Mouse (Mus musculus): Measurements from ENCODE around the gene Exosc7. TPM values are rescaled to one million over a fixed set of nuclear protein-coding genes. Genes with fewer than 3 reads are reported as not detected.
A peak's percentile ranks its signal among the peaks of the same experiment; 100 is the strongest.

The Exosc7 gene
- total and polyA plus RNA-seq, 3 experiments: 162 to 196 TPM; not detected in 1

GRCm38 (mm10) chr9:123162985-123163694, 50.1 kb downstream of the Exosc7 start:
- Histone ChIP-seq H3K27ac (ENCODE audit: control insufficient read depth, low read depth, low read length) (no peak overlapping the region), H3K4me3 (ENCODE audit: control insufficient read depth in 1 of 2, insufficient read depth in 1 of 2, low read depth in 2 of 2, low read length in 2 of 2) (no peak overlapping the region)

GRCm38 (mm10) chr9:123165781-123166443, 52.9 kb downstream of the Exosc7 start:
- no peak overlapping the region for H3K4me3 ChIP-seq (ENCODE audit: control insufficient read depth in 1 of 2, insufficient read depth in 1 of 2, low read depth in 2 of 2, low read length in 2 of 2)
- H3K9me3 ChIP-seq (replicated peaks; ENCODE audit: insufficient read depth, low read length): no peaks in the 10 kb centered on the region
- no peak overlapping the region for H3K27ac ChIP-seq (ENCODE audit: control insufficient read depth, low read depth, low read length)
- DNase-seq (ENCODE audit: low read depth, low spot score): no peak
- no peaks in the 10 kb centered on the region for H3K79me2 ChIP-seq (ENCODE audit: control insufficient read depth, insufficient read depth, low read length, poor library complexity)
- 0 out of 4 replicates have a peak, but pooled peaks cover 0 to 3% of the 10 kb centered on the region in 2 experiments for H3K4me1 ChIP-seq (ENCODE audit: control insufficient read depth in 1 of 2, insufficient read depth in 2 of 2, low read length in 2 of 2)
- no peak overlapping the region for H3K9ac ChIP-seq (ENCODE audit: control insufficient read depth, low read depth, low read length, poor library complexity, severe bottlenecking)
- peaks cover 0 to 1% of the 10 kb centered on the region in 2 experiments; a peak in 1 of 4 replicates for H3K27me3 ChIP-seq (ENCODE audit: control insufficient read depth in 1 of 2, insufficient read depth in 2 of 2, low read length in 2 of 2)
- TF ChIP-seq CHD1 (IDR thresholded peaks at IDR 0.05; ENCODE audit: low read depth, low read length): no peak
- TF ChIP-seq CTCF (IDR thresholded peaks at IDR 0.05 in 2 of 3, conservative IDR thresholded peaks at IDR 0.05 in 1 of 3; ENCODE audit: control insufficient read depth in 1 of 3, insufficient read depth in 1 of 3, low read depth in 2 of 3, low read length in 3 of 3, poor library complexity in 1 of 3, severe bottlenecking in 1 of 3): no peak
- no peak for TF ChIP-seq MYB (IDR thresholded peaks at IDR 0.05; ENCODE audit: low read depth, low read length)
- TF ChIP-seq BHLHE40 (IDR thresholded peaks at IDR 0.05; ENCODE audit: borderline replicate concordance, low read depth, low read length): no peak
- no peak for TF ChIP-seq ZMIZ1 (IDR thresholded peaks at IDR 0.05; ENCODE audit: low read depth, low read length)
- TF ChIP-seq USF2 (IDR thresholded peaks at IDR 0.05; ENCODE audit: borderline replicate concordance in 1 of 2, insufficient read depth in 1 of 2, low read depth in 1 of 2, low read length in 2 of 2): no peak
- no peak for TF ChIP-seq MEF2A (IDR thresholded peaks at IDR 0.05; ENCODE audit: extremely low read depth, insufficient replicate concordance, low read depth, low read length, poor library complexity, severe bottlenecking)
- no peak for TF ChIP-seq USF1 (IDR thresholded peaks at IDR 0.05; ENCODE audit: low read depth, low read length)
- no peak for TF ChIP-seq TAL1 (IDR thresholded peaks at IDR 0.05; ENCODE audit: low read length)
- TF ChIP-seq POLR2AphosphoS5 (IDR thresholded peaks at IDR 0.05; ENCODE audit: borderline replicate concordance, low read depth, low read length): no peak
- no peak for TF ChIP-seq SIN3A (IDR thresholded peaks at IDR 0.05; ENCODE audit: low read length)
- no peak for TF ChIP-seq RAD21 (IDR thresholded peaks at IDR 0.05; ENCODE audit: low read depth, low read length)
- no peak for TF ChIP-seq GATA1 (IDR thresholded peaks at IDR 0.05; ENCODE audit: low read depth, low read length)
- TF ChIP-seq TCF12 (IDR thresholded peaks at IDR 0.05; ENCODE audit: low read depth, low read length): no peak
- TF ChIP-seq MXI1 (IDR thresholded peaks at IDR 0.05; ENCODE audit: low read depth, low read length): no peak
- TF ChIP-seq RCOR1 (IDR thresholded peaks at IDR 0.05; ENCODE audit: low read depth, low read length): no peak
- no peak for TF ChIP-seq ZNF384 (IDR thresholded peaks at IDR 0.05; ENCODE audit: low read depth, low read length)
- TF ChIP-seq ZC3H11A (IDR thresholded peaks at IDR 0.05; ENCODE audit: low read depth, low read length): no peak
- TF ChIP-seq MAFK (IDR thresholded peaks at IDR 0.05; ENCODE audit: borderline replicate concordance, low read depth, low read length): no peak
- no peaks in the 10 kb centered on the region for H3K36me3 ChIP-seq (ENCODE audit: control insufficient read depth in 1 of 2, insufficient read depth in 2 of 2, low read length in 2 of 2)

More at GRCm38 (mm10) chr9:123162985-123163694, 50.1 kb downstream of the Exosc7 start:
- peaks cover 0 to 3% of the 10 kb centered on the region in 2 experiments; a peak in 2 of 4 replicates for H3K36me3 ChIP-seq (ENCODE audit: control insufficient read depth in 1 of 2, insufficient read depth in 2 of 2, low read length in 2 of 2)
- TF ChIP-seq TBP (IDR thresholded peaks at IDR 0.05; ENCODE audit: low read depth, low read length) (no peak), NRF1 (IDR thresholded peaks at IDR 0.05; ENCODE audit: insufficient read depth, low read depth, low read length, poor library complexity, severe bottlenecking) (no peak), ZNF384 (IDR thresholded peaks at IDR 0.05; ENCODE audit: low read depth, low read length) (no peak), MYB (IDR thresholded peaks at IDR 0.05; ENCODE audit: low read depth, low read length) (no peak), RAD21 (IDR thresholded peaks at IDR 0.05; ENCODE audit: low read depth, low read length) (no peak), MAX (IDR thresholded peaks at IDR 0.05; ENCODE audit: low read length) (no peak), EP300 (IDR thresholded peaks at IDR 0.05; ENCODE audit: low read depth in 1 of 2, low read length in 2 of 2) (no peak), CHD2 (IDR thresholded peaks at IDR 0.05; ENCODE audit: low read length) (no peak)
- H3K9me3 ChIP-seq (replicated peaks; ENCODE audit: insufficient read depth, low read length): no peaks in the 10 kb centered on the region
- H3K9ac ChIP-seq (ENCODE audit: control insufficient read depth, low read depth, low read length, poor library complexity, severe bottlenecking): no peak overlapping the region
- no peaks in the 10 kb centered on the region for H3K79me2 ChIP-seq (ENCODE audit: control insufficient read depth, insufficient read depth, low read length, poor library complexity)
- peak; percentile 28 for DNase-seq (ENCODE audit: low read depth, low spot score)
- peaks cover 2 to 3% of the 10 kb centered on the region in 2 experiments; a peak in 1 of 4 replicates for H3K4me1 ChIP-seq (ENCODE audit: control insufficient read depth in 1 of 2, insufficient read depth in 2 of 2, low read length in 2 of 2)
- peaks cover 0 to 1% of the 10 kb centered on the region in 2 experiments; a peak in 1 of 4 replicates for H3K27me3 ChIP-seq (ENCODE audit: control insufficient read depth in 1 of 2, insufficient read depth in 2 of 2, low read length in 2 of 2)
